Mouse (Mus musculus) mature B cell (primary cell): ENCODE measurements around the gene Fam171a2.

Experiments used
- in situ Hi-C: fragments of 300-500 bp; cut with MboI; formaldehyde crosslinking; loops from 2 replicates; pipeline ENCODE4 v1.14.3; 2019

Fam171a2 gene

GRCm38 (mm10) chr11:102434816-102435705 lies 12.4 kb downstream of the Fam171a2 start:
- in situ Hi-C loops = loop anchor here (5.0 kb wide), 1 partner anchor 133 kb away; no protein-coding TSS in a partner anchor

GRCm38 (mm10) chr11:102434406-102434805 lies 13.1 kb downstream of the Fam171a2 start:
- in situ Hi-C loops = loop anchor here (5.0 kb wide), 1 partner anchor 132 kb away; no protein-coding TSS in a partner anchor

GRCm38 (mm10) chr11:102433866-102434265 lies 13.6 kb downstream of the Fam171a2 start:
- in situ Hi-C loops = loop anchor here (5.0 kb wide), 1 partner anchor 132 kb away; no protein-coding TSS in a partner anchor

GRCm38 (mm10) chr11:102432896-102433295 lies 14.6 kb downstream of the Fam171a2 start:
- in situ Hi-C loops = loop anchor here (5.0 kb wide), 1 partner anchor 131 kb away; no protein-coding TSS in a partner anchor

GRCm38 (mm10) chr11:102432115-102432843 lies 15.2 kb downstream of the Fam171a2 start:
- in situ Hi-C loops = loop anchor here (5.0 kb wide), 1 partner anchor 130 kb away; no protein-coding TSS in a partner anchor

- in situ Hi-C loops = loop anchor here (5.0 kb wide), 1 partner anchor 129 kb away; no protein-coding TSS in a partner anchor
These were observed 15.8 kb downstream of the Fam171a2 start for GRCm38 (mm10) chr11:102431728-102432114.

GRCm38 (mm10) chr11:102431018-102431645 lies 16.4 kb downstream of the Fam171a2 start:
- in situ Hi-C loops = loop anchor here (5.0 kb wide), 1 partner anchor 129 kb away; no protein-coding TSS in a partner anchor

GRCm38 (mm10) chr11:102430121-102431017 lies 17.1 kb downstream of the Fam171a2 start, which contains the start of gene Grn:
TSS of gene Grn (plus strand) at chr11:102430315.
- in situ Hi-C loops = loop anchor here (5.0 kb wide), 1 partner anchor 128 kb away; no protein-coding TSS in a partner anchor

GRCm38 (mm10) chr11:102429551-102429950 lies 17.9 kb downstream of the Fam171a2 start:
- in situ Hi-C loops = no loop called here

GRCm38 (mm10) chr11:102428981-102429540 lies 18.4 kb downstream of the Fam171a2 start:
- in situ Hi-C loops = no loop called here

GRCm38 (mm10) chr11:102425555-102426316 lies 21.7 kb downstream of the Fam171a2 start:
- in situ Hi-C loops = no loop called here

- in situ Hi-C loops = no loop called here
These were observed 22.8 kb downstream of the Fam171a2 start for GRCm38 (mm10) chr11:102424666-102425065.

GRCm38 (mm10) chr11:102421559-102421958 lies 25.9 kb downstream of the Fam171a2 start:
- in situ Hi-C loops = no loop called here

GRCm38 (mm10) chr11:102418887-102419286 lies 28.6 kb downstream of the Fam171a2 start:
- in situ Hi-C loops = no loop called here

- in situ Hi-C loops = no loop called here
These were observed 30.3 kb downstream of the Fam171a2 start for GRCm38 (mm10) chr11:102417160-102417559.

GRCm38 (mm10) chr11:102415034-102415802 lies 32.3 kb downstream of the Fam171a2 start:
- in situ Hi-C loops = no loop called here

- in situ Hi-C loops = no loop called here
These were observed 34.4 kb downstream of the Fam171a2 start for GRCm38 (mm10) chr11:102413059-102413458.

- in situ Hi-C loops = no loop called here
These were observed 35.8 kb downstream of the Fam171a2 start for GRCm38 (mm10) chr11:102411704-102412103.

- in situ Hi-C loops = no loop called here
These were observed 36.4 kb downstream of the Fam171a2 start for GRCm38 (mm10) chr11:102411061-102411460.
